Mouse (Mus musculus) frontal cortex, postnatal 36 days (tissue): ENCODE measurements around the gene Cntnap1.
"Not testable (repeated sequence)": the region's sequence is repeated elsewhere in the genome, so short reads cannot be mapped to it uniquely, and the experiment has no call there.

ENCODE experiments used
- DNase-seq, 2 experiments: peaks; one replicate each; pipeline ENCODE4 v3.0.0; 2022; ENCODE audit warnings: low spot score in 2 of 2

Gene Cntnap1

DNA sequence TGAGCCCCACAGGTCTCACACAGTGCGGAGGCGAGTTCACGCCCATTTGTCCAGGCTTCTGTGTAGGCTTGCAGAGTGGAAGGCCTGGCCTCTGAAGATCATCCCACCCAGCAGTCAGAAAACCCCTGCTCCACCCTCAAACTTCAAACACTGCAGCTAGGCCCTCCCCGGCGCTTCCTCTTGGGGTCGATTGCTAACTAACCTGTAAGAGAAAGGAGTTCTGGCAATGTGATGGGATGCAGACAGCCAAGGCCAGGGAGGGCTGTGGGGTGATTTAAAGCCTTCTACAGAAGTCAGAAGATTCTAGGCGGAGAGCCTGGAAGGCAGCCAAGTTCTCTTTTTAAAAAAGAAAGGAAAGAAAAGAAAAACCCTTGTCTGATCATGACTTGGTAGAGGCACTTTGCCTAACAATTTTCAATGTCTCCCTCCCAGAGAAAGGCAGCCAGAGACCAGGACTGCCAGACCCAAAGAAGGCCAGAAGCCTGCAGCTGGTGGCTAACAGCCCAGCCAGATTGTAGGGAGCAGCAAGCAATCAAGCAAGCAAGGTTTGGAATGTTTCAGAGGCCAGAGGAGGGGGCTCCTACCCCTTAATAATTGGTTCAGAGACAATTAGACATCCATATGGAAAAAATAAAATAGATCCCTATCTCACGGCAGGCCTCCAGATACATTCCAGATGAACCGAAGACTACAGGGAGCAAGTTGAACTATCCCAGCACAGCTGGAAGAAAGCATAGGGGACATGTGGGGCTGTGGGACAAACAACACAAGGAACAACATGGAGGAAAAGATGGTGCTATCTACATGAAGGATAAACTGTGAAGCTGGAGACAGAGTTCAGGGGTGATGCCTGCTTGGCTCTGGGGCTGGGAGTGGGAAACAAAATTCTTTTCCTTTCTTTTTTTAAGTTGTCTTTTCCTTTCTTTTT lies 20.9 kb upstream of the Cntnap1 start:
- no peak for DNase-seq

DNA sequence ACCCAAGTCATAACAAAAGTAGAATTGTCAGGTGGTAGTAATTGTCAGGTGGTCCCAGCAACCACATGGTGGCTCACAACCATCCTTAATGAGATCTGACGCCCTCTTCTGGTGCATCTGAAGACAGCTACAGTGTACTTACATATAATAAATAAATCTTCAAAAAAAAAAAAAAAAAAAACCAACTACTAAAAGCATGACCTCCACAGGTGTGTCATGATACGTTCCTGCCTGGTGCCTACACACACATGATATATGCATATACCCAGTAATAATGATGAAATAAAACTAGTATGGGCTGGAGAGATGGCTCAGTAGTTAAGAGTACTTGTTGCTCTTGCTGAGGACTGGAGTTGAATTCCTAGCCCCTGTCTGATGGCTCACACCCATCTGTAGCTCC lies 19.3 kb upstream of the Cntnap1 start:
- DNase-seq = no peak

DNA sequence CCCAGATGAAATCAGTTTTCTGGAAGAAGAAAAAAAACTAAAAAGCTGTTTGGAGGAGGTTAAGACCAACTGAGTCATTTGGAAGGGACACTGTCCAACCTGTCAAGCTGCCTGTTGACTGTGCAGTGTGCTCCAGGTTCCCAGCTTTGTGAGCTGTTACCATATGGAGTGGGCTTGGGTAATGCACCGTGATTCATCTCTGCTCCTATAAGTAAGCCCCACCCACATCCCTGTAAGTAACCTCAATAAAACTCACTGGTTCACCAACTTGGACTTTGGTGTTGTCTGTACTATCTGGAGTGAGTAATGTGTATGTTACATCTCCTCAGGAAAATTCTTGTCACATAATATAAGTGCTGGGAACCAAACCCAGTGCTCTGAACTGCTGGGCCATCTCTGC lies 17.5 kb upstream of the Cntnap1 start:
- no peak for DNase-seq

DNA sequence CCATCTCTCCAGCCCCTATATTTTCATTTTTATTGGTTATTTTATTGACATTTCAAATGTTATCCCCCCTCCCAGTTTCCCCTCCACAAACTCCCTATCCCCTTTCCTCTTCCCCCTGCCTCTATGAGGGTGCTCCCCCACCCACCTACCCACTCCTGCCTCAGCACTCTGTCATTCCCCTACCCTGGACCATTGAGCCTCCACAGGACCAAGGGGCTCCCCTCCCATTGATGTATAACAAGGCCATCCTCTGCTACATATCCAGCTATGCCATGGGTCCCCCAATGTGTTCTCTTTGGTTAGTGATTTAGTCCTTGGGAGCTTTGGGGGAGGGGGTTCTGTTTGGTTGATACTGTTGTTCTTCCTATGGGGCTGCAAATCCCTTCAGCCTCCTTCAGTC lies 15.7 kb upstream of the Cntnap1 start:
- no peak for DNase-seq

DNA sequence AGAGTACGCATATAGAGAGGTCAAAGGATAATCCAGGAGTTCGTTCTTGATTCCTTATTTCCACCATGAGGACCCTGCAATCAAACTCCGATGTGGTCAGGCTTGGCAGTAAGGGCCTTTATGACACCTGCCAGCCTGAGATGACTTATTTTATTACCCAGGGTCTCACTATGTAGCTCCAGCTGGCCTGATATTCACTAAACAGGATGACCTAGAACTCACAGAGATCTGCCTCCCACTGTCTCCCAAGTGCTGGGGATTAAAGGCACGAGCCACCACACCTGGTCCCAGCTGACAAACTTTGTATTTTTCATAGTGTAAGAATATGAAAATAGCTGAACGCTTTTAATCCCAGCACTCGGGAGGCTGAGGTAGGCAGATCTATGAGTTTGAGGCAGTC lies 15.2 kb upstream of the Cntnap1 start:
- DNase-seq = no peak

DNA sequence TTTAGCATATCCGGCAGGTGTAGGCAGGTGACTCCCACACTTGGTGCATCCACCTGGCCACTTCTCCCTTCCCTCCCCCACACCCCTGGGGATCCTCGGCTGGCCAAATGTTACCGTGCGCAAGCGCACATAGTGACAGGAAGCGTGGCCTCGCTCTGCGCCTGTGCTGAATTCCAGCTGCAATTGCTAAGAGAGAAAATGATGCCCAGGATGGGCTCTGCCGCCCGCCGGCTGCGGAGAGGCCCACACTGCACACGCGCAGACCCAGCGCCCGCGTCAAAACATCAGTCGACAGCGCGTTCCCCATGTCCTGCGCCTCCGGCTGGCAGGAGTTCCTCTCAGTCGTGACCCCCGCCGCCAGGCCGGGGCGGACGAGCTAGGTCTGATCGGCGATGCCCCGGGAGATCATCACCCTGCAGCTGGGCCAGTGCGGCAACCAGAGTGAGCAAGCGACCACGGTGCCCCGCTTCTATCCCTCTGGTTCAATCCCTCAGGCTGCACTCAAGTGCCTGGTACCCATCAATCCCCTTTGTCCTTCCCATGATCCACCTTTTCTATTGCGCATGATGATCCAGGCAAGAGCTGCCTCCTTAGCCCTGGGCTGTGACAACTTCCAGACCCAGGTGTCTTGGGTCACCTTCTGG lies 14.5 kb upstream of the Cntnap1 start, which contains the start of gene Tubg2:
TSS of gene Tubg2 (plus strand) at position 180 of the 644 bp plus-strand sequence.
- peak; percentile 78 to 87 for DNase-seq

DNA sequence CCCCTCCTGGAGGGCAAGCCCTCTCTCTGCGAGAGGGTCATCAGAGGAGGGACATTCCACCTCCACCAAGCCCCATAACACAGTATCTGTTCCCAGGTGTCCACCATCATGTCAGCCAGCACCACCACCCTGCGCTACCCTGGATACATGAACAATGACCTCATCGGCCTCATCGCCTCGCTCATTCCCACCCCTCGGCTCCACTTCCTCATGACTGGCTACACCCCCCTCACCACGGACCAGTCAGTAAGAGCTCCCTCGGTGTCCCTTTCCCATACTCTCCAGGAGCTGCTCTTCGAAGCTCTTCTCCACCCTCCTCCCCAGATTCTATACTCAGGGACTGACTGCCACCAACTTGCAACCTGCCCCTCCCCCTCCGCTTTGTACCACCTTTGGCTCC lies 10.2 kb upstream of the Cntnap1 start:
- not testable (repeated sequence) for DNase-seq

DNA sequence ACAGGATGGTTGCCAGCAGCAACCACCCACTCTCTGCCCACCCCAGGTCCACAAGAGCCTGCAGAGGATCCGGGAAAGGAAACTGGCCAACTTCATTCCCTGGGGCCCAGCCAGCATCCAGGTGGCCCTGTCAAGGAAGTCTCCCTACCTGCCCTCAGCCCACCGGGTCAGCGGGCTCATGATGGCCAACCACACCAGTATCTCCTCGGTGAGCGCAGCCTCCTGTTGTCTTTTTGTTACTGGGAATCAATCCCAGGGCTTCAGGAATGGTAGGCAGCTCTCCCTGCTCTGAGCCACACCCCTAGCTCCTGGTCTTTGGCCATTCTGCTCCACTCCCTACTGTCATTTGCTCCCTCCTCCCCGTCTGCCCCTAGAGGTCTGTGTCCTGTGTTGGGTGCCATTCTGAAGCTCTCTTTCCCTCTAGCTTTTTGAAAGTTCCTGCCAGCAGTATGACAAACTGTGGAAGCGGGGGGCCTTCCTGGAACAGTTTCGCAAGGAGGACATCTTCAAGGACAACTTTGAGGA lies 9.3 kb upstream of the Cntnap1 start:
- not testable (repeated sequence) for DNase-seq

DNA sequence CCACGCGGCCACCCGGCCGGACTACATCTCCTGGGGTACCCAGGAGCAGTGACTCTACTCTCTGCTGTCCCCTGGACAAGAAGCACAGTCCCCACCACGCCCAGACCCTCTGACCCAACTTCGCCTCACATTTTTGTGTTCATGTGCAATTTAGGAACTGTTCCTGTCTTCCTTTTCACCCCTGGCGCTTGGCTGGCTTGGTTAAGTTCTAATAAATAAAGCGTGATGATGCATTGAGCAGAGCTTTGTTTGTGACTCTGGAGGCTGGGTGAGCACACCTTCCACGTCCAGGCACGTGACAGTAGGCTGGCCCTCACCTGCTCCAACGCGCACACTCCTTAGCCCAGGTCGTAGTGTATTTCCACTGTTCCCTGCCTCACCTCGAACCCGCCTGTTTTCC lies 8.8 kb upstream of the Cntnap1 start:
- no peak for DNase-seq

DNA sequence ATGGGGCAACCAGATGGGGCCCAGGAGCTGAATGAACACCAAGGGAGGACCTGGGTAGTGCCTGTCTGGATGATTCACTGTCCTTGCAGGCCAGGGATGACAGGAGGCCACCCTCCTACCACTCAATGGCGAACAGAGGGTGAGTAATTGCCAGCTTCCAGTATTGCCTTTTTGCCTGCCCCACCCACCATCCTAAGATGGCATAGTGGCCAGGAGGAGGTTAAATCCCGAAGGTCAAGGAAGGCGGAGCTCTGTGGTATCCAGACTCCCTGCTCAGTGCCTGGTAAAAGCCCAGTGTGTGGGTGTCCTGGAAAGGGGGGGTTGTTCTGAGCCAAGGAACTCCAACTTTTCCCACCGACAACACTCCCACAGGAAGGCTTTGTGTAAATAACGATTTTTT lies 8.0 kb upstream of the Cntnap1 start:
- no peak for DNase-seq

DNA sequence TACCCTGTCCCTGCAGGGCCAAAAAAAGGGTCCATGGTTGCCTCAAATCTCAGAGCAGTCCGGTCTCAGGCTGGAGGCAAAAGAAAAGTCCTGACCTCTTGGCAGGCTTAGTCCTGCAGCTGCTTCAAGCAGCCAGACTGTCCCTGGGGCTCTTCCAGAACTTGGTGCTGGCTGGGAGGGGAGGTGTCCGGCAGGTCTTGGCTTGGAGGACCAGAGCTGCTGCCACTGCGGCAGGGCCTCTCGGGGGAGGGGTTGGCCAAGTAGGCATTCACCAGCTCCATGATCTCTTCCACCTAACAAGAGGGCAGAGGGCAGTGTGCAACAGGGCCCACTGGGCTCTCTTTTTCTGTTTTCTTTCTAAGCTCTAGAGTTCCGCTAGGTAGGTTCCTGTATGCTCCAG lies 7.6 kb upstream of the Cntnap1 start:
- DNase-seq = no peak

DNA sequence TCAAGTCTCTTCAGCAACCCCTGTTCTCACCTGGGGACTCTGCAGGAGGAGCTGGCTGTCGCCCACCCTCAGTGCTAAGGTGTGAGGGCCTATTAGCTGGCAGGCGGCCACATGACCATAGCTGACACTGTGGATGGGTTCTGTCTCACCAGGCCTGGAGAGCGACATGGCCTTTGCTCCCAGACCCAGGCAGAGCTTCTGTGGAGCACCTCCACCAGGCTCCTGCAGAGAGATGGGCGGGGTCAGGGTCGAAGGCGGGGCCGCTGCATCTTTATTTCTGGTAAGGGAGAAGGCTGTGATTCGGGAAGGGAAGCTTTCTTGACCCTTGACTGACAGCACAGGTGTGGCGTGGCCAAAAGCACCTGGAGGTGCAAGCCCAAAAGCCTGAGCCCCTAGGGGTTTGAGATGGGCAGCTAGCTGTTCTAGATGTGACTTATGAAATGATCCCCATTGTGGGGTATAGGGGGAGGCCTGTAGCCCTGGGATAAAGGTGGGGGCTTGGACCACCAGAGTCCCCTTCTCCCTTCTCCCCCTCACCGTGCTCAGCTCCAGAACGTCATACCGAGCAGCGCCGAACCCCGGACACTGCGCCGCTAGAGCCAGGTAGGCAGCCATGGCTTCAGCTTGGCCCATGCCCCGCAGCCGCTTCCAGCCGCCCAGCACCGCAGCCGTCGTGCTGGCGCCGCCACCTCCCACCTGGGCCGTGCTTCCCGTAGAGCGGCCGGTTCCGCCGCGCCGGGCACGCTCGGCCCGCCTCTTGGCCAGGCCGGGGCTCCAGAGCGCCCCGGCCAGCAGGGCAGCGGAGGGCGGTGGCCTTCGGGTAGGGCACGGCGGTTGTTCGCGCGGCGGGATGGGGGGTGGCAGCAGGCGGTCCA lies 6.6 kb upstream of the Cntnap1 start:
- no peak for DNase-seq

DNA sequence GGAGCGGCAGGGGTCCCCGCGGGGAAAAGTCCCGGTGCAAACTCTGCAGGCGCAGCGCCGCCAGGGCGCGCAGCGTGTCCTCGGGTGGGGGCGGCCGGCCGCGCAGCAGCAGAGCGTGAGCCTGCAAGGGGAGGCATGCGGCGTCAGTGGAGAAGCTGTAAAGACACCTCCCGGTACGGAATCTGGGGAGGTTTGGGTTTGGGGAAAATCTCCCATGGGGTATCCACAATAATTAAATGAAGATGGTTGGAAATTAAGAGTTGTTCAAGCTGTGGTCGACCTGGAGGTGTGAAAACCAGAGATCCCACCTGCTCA lies 6.0 kb upstream of the Cntnap1 start:
- no peak for DNase-seq

DNA sequence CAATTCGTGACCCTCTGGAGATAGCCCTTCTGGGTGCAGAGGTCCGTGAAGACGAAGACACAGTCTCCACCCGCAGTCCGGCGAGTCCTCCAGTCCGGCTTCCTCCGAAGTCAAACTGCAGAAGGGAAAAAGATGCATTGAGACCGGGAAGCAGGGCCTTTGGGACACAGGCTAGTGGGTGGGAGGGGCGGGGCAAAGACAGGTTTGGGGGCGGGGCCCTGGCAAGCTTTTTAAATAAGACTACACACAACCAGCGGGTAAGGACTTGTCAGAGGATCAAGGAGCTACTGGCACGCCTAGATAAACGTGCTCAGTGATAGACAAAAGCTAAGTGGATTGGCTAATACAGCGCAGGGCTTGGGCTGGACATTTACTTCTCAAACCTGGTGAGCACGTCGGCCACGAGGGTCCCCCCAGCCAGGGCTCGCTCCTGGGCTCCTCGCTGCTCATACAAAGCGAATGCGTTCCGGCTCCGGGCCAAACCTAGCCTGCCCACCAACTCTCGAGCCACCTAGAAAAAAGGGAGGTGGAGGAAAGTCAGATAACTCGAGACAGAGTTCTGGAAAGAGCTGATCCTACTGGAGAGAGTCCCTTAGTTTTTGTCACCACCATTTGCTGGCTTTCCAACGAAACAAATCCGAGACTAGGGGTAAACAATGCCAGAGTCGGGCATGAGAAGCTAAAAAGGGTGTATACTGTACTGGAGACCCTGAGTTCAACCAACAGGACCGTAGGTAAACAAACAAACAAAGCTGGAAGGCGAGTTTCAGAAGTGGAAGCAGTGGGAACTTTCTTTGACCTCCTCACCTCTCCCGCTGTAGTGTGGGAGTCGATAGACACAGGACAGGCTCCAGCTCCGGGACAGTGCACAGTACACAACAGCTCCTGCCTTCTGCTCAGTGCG lies 5.4 kb upstream of the Cntnap1 start:
- DNase-seq = no peak

DNA sequence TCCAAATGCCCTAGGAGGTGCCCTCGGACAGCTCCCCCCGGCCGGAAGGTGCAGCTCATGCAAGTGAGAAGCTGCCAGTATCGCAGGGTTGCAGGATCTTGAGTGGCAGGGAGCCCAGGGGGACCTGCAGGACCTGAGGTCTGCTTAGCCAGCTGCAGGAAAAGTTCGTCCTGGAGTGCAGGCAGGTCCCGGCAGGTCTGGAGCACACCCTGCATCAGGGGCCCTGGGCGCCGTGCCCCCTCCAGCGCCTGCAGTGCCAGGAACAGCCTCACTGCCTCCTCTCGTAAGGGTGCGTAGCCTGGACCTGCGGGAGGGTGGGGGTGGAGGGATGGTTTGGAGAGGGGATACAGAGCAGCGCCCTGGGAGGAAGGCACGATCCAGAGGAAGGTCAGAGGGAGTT lies 4.0 kb upstream of the Cntnap1 start:
- DNase-seq = no peak

DNA sequence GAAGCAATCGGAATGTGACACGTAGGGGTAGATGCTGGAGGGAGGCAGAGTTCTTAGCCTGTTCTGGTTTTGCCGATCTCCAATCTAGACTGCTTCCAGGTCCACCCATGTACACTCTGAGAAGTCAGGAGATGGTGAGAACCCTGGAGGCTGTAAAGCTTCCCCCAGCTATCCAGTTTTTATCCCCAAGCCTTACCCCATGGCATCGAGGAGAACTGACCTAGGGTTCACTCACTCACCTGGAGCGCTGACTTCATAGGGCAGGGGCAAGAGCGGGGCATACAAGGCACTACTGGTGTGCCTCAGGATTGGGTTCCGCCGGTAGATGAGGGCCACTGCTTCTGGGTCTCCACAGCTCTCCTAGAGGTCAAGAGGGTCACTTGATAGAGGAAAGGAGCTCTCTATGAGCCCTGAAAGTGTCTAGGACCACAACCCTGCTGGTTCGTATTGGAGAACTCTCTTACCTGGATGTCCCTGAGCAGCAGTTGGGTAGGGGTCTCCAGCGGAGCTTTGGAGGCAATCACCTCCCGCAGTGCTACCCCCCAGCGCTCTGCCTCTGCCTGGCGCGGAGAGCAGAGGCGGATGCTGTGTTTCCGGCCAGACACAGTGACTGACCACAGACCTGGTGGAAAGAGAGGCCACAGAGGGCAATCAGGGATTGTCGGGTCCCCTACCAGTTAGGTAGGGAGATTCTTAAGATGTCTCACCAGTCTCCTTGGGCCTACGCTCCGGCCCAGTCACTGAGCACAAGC lies 2.9 kb upstream of the Cntnap1 start:
- no peak for DNase-seq

DNA sequence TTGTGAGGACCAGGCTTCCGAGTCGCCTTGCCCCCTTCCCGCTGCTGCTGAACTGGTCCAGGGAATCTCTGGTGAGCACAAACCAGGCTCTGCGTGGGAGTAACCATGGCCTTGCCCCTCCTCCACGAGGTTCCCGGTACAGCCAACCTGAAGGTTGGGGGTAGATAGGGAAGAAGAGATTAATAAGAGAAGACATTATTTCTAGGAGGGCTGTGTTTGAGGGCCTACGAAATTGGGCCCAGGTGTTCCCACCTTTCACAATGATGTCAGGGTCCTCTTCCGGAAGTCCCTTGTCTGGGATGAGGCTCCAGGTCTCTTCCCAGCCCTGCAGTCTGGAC lies 2.4 kb upstream of the Cntnap1 start:
- DNase-seq = no peak

DNA sequence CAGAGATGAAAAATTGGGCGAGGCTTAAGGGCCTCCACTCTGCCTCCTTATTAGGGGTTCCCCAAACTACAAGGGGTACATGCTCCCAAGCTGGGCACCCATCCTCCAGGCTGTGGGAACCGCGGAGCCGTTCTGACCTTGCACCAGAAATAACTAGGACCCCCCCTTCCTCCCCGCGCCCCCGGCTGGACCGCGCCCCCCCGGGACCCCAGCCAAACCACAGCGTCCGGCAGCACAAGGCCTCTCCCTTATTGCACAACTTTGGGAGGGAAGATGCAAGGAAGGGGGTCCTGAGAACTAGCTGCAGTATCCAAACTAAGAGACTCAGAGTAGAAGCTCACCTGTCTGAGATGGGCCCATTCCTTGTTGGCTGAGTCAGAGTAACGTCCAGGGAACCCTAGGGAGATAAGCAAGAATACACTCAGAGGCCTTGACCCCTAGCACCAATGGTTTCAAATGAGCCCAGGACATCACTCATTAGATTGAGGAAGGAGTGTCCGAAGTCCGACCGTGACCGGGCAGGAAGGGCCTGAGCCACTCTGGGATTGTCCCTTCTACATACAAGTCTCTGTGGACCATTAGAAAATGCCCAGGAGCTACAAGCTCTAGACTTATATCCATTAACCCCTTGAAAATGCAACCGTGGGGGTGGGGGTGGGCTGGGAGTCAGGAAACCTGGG lies 1.9 kb upstream of the Cntnap1 start:
- DNase-seq = no peak

DNA sequence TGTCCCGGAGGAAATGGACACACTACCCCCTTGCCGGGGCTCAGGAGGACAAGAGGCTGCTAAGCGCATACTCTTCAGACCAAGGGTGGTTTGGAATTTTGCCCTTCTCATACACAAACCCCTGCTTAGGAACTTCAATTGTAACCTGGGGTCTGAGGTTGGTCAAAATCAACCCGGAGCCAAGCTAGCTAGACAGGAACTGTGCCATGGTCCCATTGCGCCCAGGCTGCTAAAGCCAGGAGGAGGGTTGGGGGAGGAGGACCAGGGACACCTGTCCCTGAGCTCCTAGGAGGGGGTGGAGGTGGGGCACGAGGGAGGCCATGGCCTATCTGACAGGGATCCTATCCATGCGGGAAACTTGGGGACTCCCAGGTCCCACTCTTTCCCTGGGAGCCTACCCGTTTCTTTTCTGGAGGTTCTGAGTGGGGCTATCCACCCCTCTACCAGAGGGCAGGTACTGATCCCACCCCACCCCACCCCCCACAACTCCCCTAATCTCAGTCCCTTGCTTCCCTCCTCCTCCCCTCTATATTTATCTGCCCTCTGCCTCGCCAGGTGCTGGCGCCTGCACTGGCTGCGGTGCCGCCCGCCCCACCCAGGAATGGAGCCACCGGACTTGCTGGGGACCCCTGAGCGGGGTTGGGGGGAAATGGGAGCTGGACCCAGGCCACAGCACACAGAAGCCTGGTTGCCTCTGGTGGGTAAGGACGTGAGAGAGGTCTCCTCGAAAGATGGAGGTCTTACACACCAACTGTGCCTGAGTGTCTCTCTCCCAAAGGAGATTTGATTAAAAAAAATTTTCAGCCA lies 819 bp upstream of the Cntnap1 start:
- DNase-seq = no peak
